Mouse (Mus musculus) MEL (cell line): ENCODE results near the gene Rnf157.

ENCODE experiments used
- BHLHE40 ChIP-seq: IDR thresholded peaks from 2 replicates; pipeline ENCODE4 v1.6.1; 2012; ENCODE audit warnings: low read depth, mild to moderate bottlenecking, inconsistent platforms, low read length, improper control_type of control experiment, borderline replicate concordance
- CHD2 ChIP-seq: IDR thresholded peaks from 2 replicates; pipeline ENCODE4 v1.6.1; 2011; ENCODE audit warnings: low read length, improper control_type of control experiment
- E2F4 ChIP-seq: IDR thresholded peaks from 2 replicates; pipeline ENCODE4 v1.6.1; 2011; ENCODE audit warnings: low read depth, low read length, improper control_type of control experiment, borderline replicate concordance
- EP300 ChIP-seq, 2 experiments: IDR thresholded peaks; 2 replicates each; pipeline ENCODE4 v1.6.1; 2011; ENCODE audit warnings: improper control_type of control experiment in 2 of 2, low read length in 2 of 2, low read depth in 1 of 2, mild to moderate bottlenecking in 1 of 2
- ETS1 ChIP-seq: IDR thresholded peaks from 2 replicates; pipeline ENCODE4 v1.6.1; 2012; ENCODE audit warnings: low read depth, mild to moderate bottlenecking, inconsistent platforms, low read length, improper control_type of control experiment, moderate library complexity
- MXI1 ChIP-seq: IDR thresholded peaks from 2 replicates; pipeline ENCODE4 v1.6.1; 2011; ENCODE audit warnings: mild to moderate bottlenecking, low read depth, low read length, improper control_type of control experiment
- NRF1 ChIP-seq: IDR thresholded peaks from 2 replicates; pipeline ENCODE4 v1.6.1; 2014; ENCODE audit warnings: low read depth, mild to moderate bottlenecking, inconsistent platforms, low read length, improper control_type of control experiment, moderate library complexity; ENCODE audit not compliant: poor library complexity, insufficient read depth, severe bottlenecking
- POLR2A ChIP-seq, 2 experiments: IDR thresholded peaks; 2 replicates each; pipeline ENCODE4 v1.6.1; 2011 to 2012; ENCODE audit warnings: low read length in 2 of 2, mild to moderate bottlenecking in 2 of 2, control low read depth in 1 of 2, improper control_type of control experiment in 1 of 2, low read depth in 1 of 2, moderate library complexity in 1 of 2; ENCODE audit not compliant: control insufficient read depth in 1 of 2, insufficient read depth in 1 of 2, poor library complexity in 1 of 2

- no peak for TF ChIP-seq BHLHE40
- no peak for TF ChIP-seq E2F4
- no peak for TF ChIP-seq ETS1
- TF ChIP-seq NRF1: no peak
- no peak for TF ChIP-seq POLR2A (IDR thresholded peaks at IDR 0.05; ENCODE audit: control insufficient read depth in 1 of 2, insufficient read depth in 1 of 2, low read depth in 1 of 2, low read length in 2 of 2, poor library complexity in 1 of 2)
- TF ChIP-seq CHD2: no peak
- no peak for TF ChIP-seq EP300 (IDR thresholded peaks at IDR 0.05; ENCODE audit: low read depth in 1 of 2, low read length in 2 of 2)
- no peak for TF ChIP-seq MXI1
These were observed 47.4 kb downstream of the Rnf157 start for GRCm38 (mm10) chr11:116365432-116365831.
